8 mouse cellular contexts compared by ENCODE assay signal in genomic region chr16:91645995-91646602, GRCm38 (mm10). TPM values are rescaled to one million over a fixed set of nuclear protein-coding genes. Genes with fewer than 3 reads are reported as not detected.
DNase-seq lines count a peak whose midpoint lies in the region; ATAC-seq and TF ChIP-seq lines count a peak whose summit lies in the region.

No protein-coding gene starts in this region.

- H3K4me3 ChIP-seq in heart, embryonic 10.5 days, result peak overlapping the region; percentile 87
- peak overlapping the region; percentile 69 to 87 (median 74) for H3K4me3 ChIP-seq in CH12.LX (replicated peaks in 1 of 3; ENCODE audit: low read depth in 2 of 3, low read length in 2 of 3, poor library complexity in 1 of 3)
- peak overlapping the region; percentile 85 for H3K4me3 ChIP-seq in embryonic facial prominence, embryonic 11.5 days (ENCODE audit: low read depth, low read length)
- H3K4me3 ChIP-seq in intestine, embryonic 16.5 days (ENCODE audit: low read length), result peak overlapping the region; percentile 72
- peak overlapping the region; percentile 82 for H3K4me3 ChIP-seq in midbrain, embryonic 15.5 days

- ATAC-seq in embryonic facial prominence, embryonic 11.5 days (replicated peaks; ENCODE audit: insufficient number of reproducible peaks, low FRiP score, low TSS enrichment, low read depth), result no peak
- ATAC-seq in intestine, embryonic 16.5 days, result no peak
- ATAC-seq in midbrain, embryonic 15.5 days (replicated peaks), result no peak

- peak overlapping the region; percentile 84 for H3K4me2 ChIP-seq in CH12.LX (ENCODE audit: insufficient read depth, low read depth, poor library complexity, severe bottlenecking)
- H3K4me2 ChIP-seq in embryonic facial prominence, embryonic 11.5 days (ENCODE audit: low read depth, low read length), result peak overlapping the region; percentile 87
- peak overlapping the region; percentile 98 for H3K4me2 ChIP-seq in intestine, embryonic 16.5 days (ENCODE audit: low read depth, low read length)
- H3K4me2 ChIP-seq in midbrain, embryonic 15.5 days, result peak overlapping the region; percentile 92

- no peaks in the 10 kb centered on the region for H3K27me3 ChIP-seq in heart, embryonic 10.5 days (ENCODE audit: insufficient read depth, poor library complexity, severe bottlenecking)
- no peaks in the 10 kb centered on the region for H3K27me3 ChIP-seq in CH12.LX (replicated peaks)
- no peaks in the 10 kb centered on the region for H3K27me3 ChIP-seq in embryonic facial prominence, embryonic 11.5 days (ENCODE audit: control insufficient read depth, insufficient read depth, low read length)
- no peaks in the 10 kb centered on the region for H3K27me3 ChIP-seq in intestine, embryonic 16.5 days (replicated peaks; ENCODE audit: control insufficient read depth, insufficient read depth, low read length)
- H3K27me3 ChIP-seq in midbrain, embryonic 15.5 days (replicated peaks), result no peaks in the 10 kb centered on the region

- in situ Hi-C loops in CH12.LX (cut with MboI; ENCODE audit: low pct_ligation_motif_present, low pct_unique_long_range_greater_than_20kb, low sequenced_read_pairs), result no loop called here

- TF ChIP-seq CTCF in CH12.LX (conservative IDR thresholded peaks at IDR 0.05 in 1 of 2, IDR thresholded peaks at IDR 0.05 in 1 of 2; ENCODE audit: low read depth in 2 of 2, low read length in 2 of 2), result peak in 1 of 2 experiments; percentile 63; a peak in 2 of 4 replicates

- dilution Hi-C loops in CH12.LX (cut with MboI; ENCODE audit: extremely low pct_ligation_motif_present, extremely low pct_unique_long_range_greater_than_20kb, low sequenced_read_pairs), result no loop called here

- peak overlapping the region; percentile 99 for H3K27ac ChIP-seq in heart, embryonic 10.5 days
- 0 out of 2 replicates have a peak overlapping the region, but pooled peaks have one; percentile 24 for H3K27ac ChIP-seq in CH12.LX (ENCODE audit: insufficient read depth, low read depth)
- no peak overlapping the region for H3K27ac ChIP-seq in embryonic facial prominence, embryonic 11.5 days (replicated peaks; ENCODE audit: low read depth, low read length)
- H3K27ac ChIP-seq in intestine, embryonic 16.5 days (ENCODE audit: low read length), result peak overlapping the region; percentile 99
- peak overlapping the region; percentile 99 for H3K27ac ChIP-seq in midbrain, embryonic 15.5 days

- DNase-seq in heart, embryonic 10.5 days (ENCODE audit: low spot score), result peak; percentile 76
- DNase-seq in heart, postnatal 4 days, result no peak
- peak; percentile 84 for DNase-seq in CH12.LX (ENCODE audit: extremely low read depth)
- peak; percentile 51 for DNase-seq in embryonic facial prominence, embryonic 11.5 days (ENCODE audit: low spot score)
- DNase-seq in right cerebral cortex, postnatal 25 days, result no peak
- DNase-seq in adrenal gland, postnatal 10 days, result no peak

- peaks cover 78% of the 10 kb centered on the region for H3K79me2 ChIP-seq in CH12.LX (replicated peaks; ENCODE audit: control insufficient read depth, extremely low read depth, insufficient read depth, poor library complexity, severe bottlenecking)

- no peak; the same call in 1 of the 2 replicates for TF ChIP-seq POLR2A in CH12.LX (IDR thresholded peaks at IDR 0.05; ENCODE audit: low read depth, low read length)

- H3K9me3 ChIP-seq in heart, embryonic 10.5 days, result no peaks in the 10 kb centered on the region
- no peaks in the 10 kb centered on the region for H3K9me3 ChIP-seq in CH12.LX (replicated peaks; ENCODE audit: low read length)
- H3K9me3 ChIP-seq in embryonic facial prominence, embryonic 11.5 days (replicated peaks; ENCODE audit: control insufficient read depth, low read length), result no peaks in the 10 kb centered on the region
- H3K9me3 ChIP-seq in intestine, embryonic 16.5 days (ENCODE audit: control insufficient read depth, low read length), result no peaks in the 10 kb centered on the region
- no peaks in the 10 kb centered on the region for H3K9me3 ChIP-seq in midbrain, embryonic 15.5 days

- peak overlapping the region; percentile 88 for H3K9ac ChIP-seq in CH12.LX (ENCODE audit: insufficient read depth, low read depth)
- peak overlapping the region; percentile 85 for H3K9ac ChIP-seq in embryonic facial prominence, embryonic 11.5 days (replicated peaks; ENCODE audit: low read length)
- H3K9ac ChIP-seq in intestine, embryonic 16.5 days (ENCODE audit: low read depth, low read length), result peak overlapping the region; percentile 87
- peak overlapping the region; percentile 78; the same call in 1 of the 2 replicates for H3K9ac ChIP-seq in midbrain, embryonic 15.5 days

- 2% methylated on average over 11 of the region's 11 CpGs for WGBS in heart, embryonic 10.5 days
- WGBS in embryonic facial prominence, embryonic 11.5 days, result 1% methylated on average over 11 of the region's 11 CpGs
- 1% methylated on average over 11 of the region's 11 CpGs for whole genome bisulfite sequencing in intestine, embryonic 16.5 days
- WGBS in midbrain, embryonic 15.5 days, result under 1% methylated on average over 11 of the region's 11 CpGs

- peak; percentile 25; the same call in 1 of the 2 replicates for TF ChIP-seq EP300 in CH12.LX (IDR thresholded peaks at IDR 0.05; ENCODE audit: low read length)

- H3K36me3 ChIP-seq in heart, embryonic 10.5 days, result peaks cover 26% of the 10 kb centered on the region
- peaks cover 21 to 44% of the 10 kb centered on the region in 2 experiments for H3K36me3 ChIP-seq in CH12.LX (replicated peaks in 1 of 2; ENCODE audit: control insufficient read depth in 1 of 2, insufficient read depth in 1 of 2, low read length in 1 of 2)
- peaks cover 2% of the 10 kb centered on the region; the same call in 1 of the 2 replicates for H3K36me3 ChIP-seq in embryonic facial prominence, embryonic 11.5 days (replicated peaks; ENCODE audit: control insufficient read depth, insufficient read depth, low read depth, low read length)
- 0 out of 2 replicates have a peak, but pooled peaks cover 2% of the 10 kb centered on the region for H3K36me3 ChIP-seq in intestine, embryonic 16.5 days (ENCODE audit: control insufficient read depth, insufficient read depth, low read length)
- H3K36me3 ChIP-seq in midbrain, embryonic 15.5 days (replicated peaks), result peaks cover 6% of the 10 kb centered on the region; the same call in 1 of the 2 replicates

- peak; percentile 27 for TF ChIP-seq RAD21 in CH12.LX (IDR thresholded peaks at IDR 0.05; ENCODE audit: low read depth, low read length)

- H3K4me1 ChIP-seq in heart, embryonic 10.5 days, result peaks cover 10% of the 10 kb centered on the region
- H3K4me1 ChIP-seq in CH12.LX (ENCODE audit: control insufficient read depth in 1 of 2, insufficient read depth in 2 of 2), result peaks cover 0 to 41% of the 10 kb centered on the region in 2 experiments; a peak in 2 of 4 replicates
- H3K4me1 ChIP-seq in embryonic facial prominence, embryonic 11.5 days (ENCODE audit: control insufficient read depth, insufficient read depth, low read length), result no peaks in the 10 kb centered on the region
- peaks cover 5% of the 10 kb centered on the region for H3K4me1 ChIP-seq in intestine, embryonic 16.5 days (ENCODE audit: control insufficient read depth, insufficient read depth, low read length)
- peaks cover 22% of the 10 kb centered on the region for H3K4me1 ChIP-seq in midbrain, embryonic 15.5 days

RNA-seq across cellular contexts. Expression of gene Gart, which starts 0.7 kb away (rescaled TPM):
- 125 and 144 TPM in 2 replicates for polyA plus RNA-seq in heart, embryonic 10.5 days (2016; fragmentation: Nextera tagmentation; extraction: Ambion mirVana)
- 10 to 100 TPM; 71.2 to 77.2 TPM for total RNA-seq in heart, postnatal 4 days (2021)
- total RNA-seq in CH12.LX (2012; rRNA removed) (517 and 601 TPM in 2 replicates), CH12.LX (2014; rRNA removed) (347 and 356 TPM in 2 replicates)
- polyA plus RNA-seq in CH12.LX (2012; ENCODE audit: insufficient read length, low read depth), result 722 and 821 TPM in 2 replicates
- 113 and 117 TPM in 2 replicates for polyA plus RNA-seq in embryonic facial prominence, embryonic 11.5 days (2014; fragmentation: Nextera tagmentation; extraction: Ambion mirVana)
- polyA plus RNA-seq in intestine, embryonic 16.5 days (2015; fragmentation: Nextera tagmentation; extraction: Ambion mirVana), result 85.2 and 99.7 TPM in 2 replicates
- polyA plus RNA-seq in midbrain, embryonic 15.5 days (2015; fragmentation: Nextera tagmentation; extraction: Ambion mirVana), result 60.7 and 62.0 TPM in 2 replicates
- 10 to 100 TPM; 93.3 to 94.2 TPM for total RNA-seq in adrenal gland, postnatal 10 days (2021)

RNA-seq across cellular contexts. Expression of gene Son, which starts 1.2 kb away (rescaled TPM):
- 79.3 and 93.6 TPM in 2 replicates for polyA plus RNA-seq in heart, embryonic 10.5 days (2016; fragmentation: Nextera tagmentation; extraction: Ambion mirVana)
- 100 to 1,000 TPM; 234 to 236 TPM for total RNA-seq in heart, postnatal 4 days (2021)
- 126 and 152 TPM in 2 replicates for total RNA-seq in CH12.LX (2012; rRNA removed)
- total RNA-seq in CH12.LX (2014; rRNA removed), result 206 and 235 TPM in 2 replicates
- polyA plus RNA-seq in CH12.LX (2012; ENCODE audit: insufficient read length, low read depth), result 237 and 271 TPM in 2 replicates
- polyA plus RNA-seq in embryonic facial prominence, embryonic 11.5 days (2014; fragmentation: Nextera tagmentation; extraction: Ambion mirVana), result 135 and 143 TPM in 2 replicates
- 69.8 and 76.6 TPM in 2 replicates for polyA plus RNA-seq in intestine, embryonic 16.5 days (2015; fragmentation: Nextera tagmentation; extraction: Ambion mirVana)
- 118 and 128 TPM in 2 replicates for polyA plus RNA-seq in midbrain, embryonic 15.5 days (2015; fragmentation: Nextera tagmentation; extraction: Ambion mirVana)
- total RNA-seq in adrenal gland, postnatal 10 days (2021), result 100 to 1,000 TPM; 169 to 238 TPM

RNA-seq across cellular contexts. Expression of gene Dnajc28, which starts 27.3 kb away (rescaled TPM):
- polyA plus RNA-seq in heart, embryonic 10.5 days (2016; fragmentation: Nextera tagmentation; extraction: Ambion mirVana), result 2.7 and 2.9 TPM in 2 replicates
- total RNA-seq in heart, postnatal 4 days (2021), result 1 to 10 TPM; 4.5 to 5.7 TPM
- total RNA-seq in CH12.LX (2012; rRNA removed), result 1.1 and 1.8 TPM in 2 replicates
- 0.97 and 1.2 TPM in 2 replicates for total RNA-seq in CH12.LX (2014; rRNA removed)
- polyA plus RNA-seq in CH12.LX (2012; ENCODE audit: insufficient read length, low read depth), result 0.47 and 0.55 TPM in 2 replicates
- polyA plus RNA-seq in embryonic facial prominence, embryonic 11.5 days (2014; fragmentation: Nextera tagmentation; extraction: Ambion mirVana), result 3.5 and 4.7 TPM in 2 replicates
- polyA plus RNA-seq in intestine, embryonic 16.5 days (2015; fragmentation: Nextera tagmentation; extraction: Ambion mirVana), result 2.8 TPM in 2 replicates
- polyA plus RNA-seq in midbrain, embryonic 15.5 days (2015; fragmentation: Nextera tagmentation; extraction: Ambion mirVana), result 7.1 and 7.8 TPM in 2 replicates
- 10 to 100 TPM; 10.9 to 15.4 TPM for total RNA-seq in adrenal gland, postnatal 10 days (2021)

RNA-seq across cellular contexts. Expression of gene Donson, which starts 42.5 kb away (rescaled TPM):
- polyA plus RNA-seq in heart, embryonic 10.5 days (2016; fragmentation: Nextera tagmentation; extraction: Ambion mirVana), result 20.7 and 30.3 TPM in 2 replicates
- 10 to 100 TPM; 15.5 to 15.7 TPM for total RNA-seq in heart, postnatal 4 days (2021)
- total RNA-seq in CH12.LX (2012; rRNA removed) (62.5 and 63.2 TPM in 2 replicates), CH12.LX (2014; rRNA removed) (63.9 and 71.5 TPM in 2 replicates)
- polyA plus RNA-seq in CH12.LX (2012; ENCODE audit: insufficient read length, low read depth), result 47.6 and 51.9 TPM in 2 replicates
- 32.4 and 36.7 TPM in 2 replicates for polyA plus RNA-seq in embryonic facial prominence, embryonic 11.5 days (2014; fragmentation: Nextera tagmentation; extraction: Ambion mirVana)
- polyA plus RNA-seq in intestine, embryonic 16.5 days (2015; fragmentation: Nextera tagmentation; extraction: Ambion mirVana), result 12.0 and 12.2 TPM in 2 replicates
- 19.8 and 20.5 TPM in 2 replicates for polyA plus RNA-seq in midbrain, embryonic 15.5 days (2015; fragmentation: Nextera tagmentation; extraction: Ambion mirVana)
- 10 to 100 TPM in 1 of 2 experiments, 1 to 10 TPM in 1; 8.4 to 11.6 TPM for total RNA-seq in adrenal gland, postnatal 10 days (2021)

RNA-seq across cellular contexts. Expression of gene Tmem50b, which starts 48.5 kb away (rescaled TPM):
- polyA plus RNA-seq in heart, embryonic 10.5 days (2016; fragmentation: Nextera tagmentation; extraction: Ambion mirVana), result 44.7 and 56.1 TPM in 2 replicates
- 10 to 100 TPM; 38.9 to 40.9 TPM for total RNA-seq in heart, postnatal 4 days (2021)
- total RNA-seq in CH12.LX (2012; rRNA removed) (6.1 and 9.7 TPM in 2 replicates), CH12.LX (2014; rRNA removed) (12.7 and 14.5 TPM in 2 replicates)
- polyA plus RNA-seq in CH12.LX (2012; ENCODE audit: insufficient read length, low read depth), result 15.9 TPM in 2 replicates
- 39.8 and 41.6 TPM in 2 replicates for polyA plus RNA-seq in embryonic facial prominence, embryonic 11.5 days (2014; fragmentation: Nextera tagmentation; extraction: Ambion mirVana)
- polyA plus RNA-seq in intestine, embryonic 16.5 days (2015; fragmentation: Nextera tagmentation; extraction: Ambion mirVana), result 33.8 and 34.3 TPM in 2 replicates
- polyA plus RNA-seq in midbrain, embryonic 15.5 days (2015; fragmentation: Nextera tagmentation; extraction: Ambion mirVana), result 79.4 and 81.6 TPM in 2 replicates
- 10 to 100 TPM; 33.8 to 38.3 TPM for total RNA-seq in adrenal gland, postnatal 10 days (2021)

Comparison
In these comparisons a context has a peak if more than half of its experiments do, and no peak if none do; other contexts are left out.
1. DNase-seq: peak in heart, embryonic 10.5 days (single experiment), CH12.LX (single experiment) and embryonic facial prominence, embryonic 11.5 days (single experiment); none in heart, postnatal 4 days (single experiment), right cerebral cortex, postnatal 25 days (single experiment) and adrenal gland, postnatal 10 days (single experiment).
2. Peak in every context shown above with its lines, with median percentiles within 50 percentile points of each other: H3K4me3 ChIP-seq, H3K4me2 ChIP-seq and H3K9ac ChIP-seq.